Mouse (Mus musculus): ENCODE data around the gene Acot11.

GRCm38 (mm10) chr4:106749699-106750098 lies 55.1 kb downstream of the Acot11 start:
- no peak for TF ChIP-seq GATA1 (IDR thresholded peaks at IDR 0.05; ENCODE audit: borderline replicate concordance, low read length)
- no peak for TF ChIP-seq FLI1 (IDR thresholded peaks at IDR 0.05; ENCODE audit: low read length)

Measured in megakaryocyte, embryonic 14.5 days (primary cell).